Mouse (Mus musculus): ENCODE results near the gene Sema6d. TPM values are rescaled to one million over a fixed set of nuclear protein-coding genes. Genes with fewer than 3 reads are reported as not detected.

Gene Sema6d
- total and polyA plus RNA-seq, 2 experiments from 2014 or later = 22.6 to 64.8 TPM

GRCm38 (mm10) chr2:124641194-124641558 lies 551.4 kb downstream of the Sema6d start:
- peak; percentile 77 for DNase-seq (ENCODE audit: low spot score)
- no peak; the same call in 1 of the 2 replicates for ATAC-seq (ENCODE audit: low FRiP score)
- H3K4me3 ChIP-seq (ENCODE audit: low read depth, low read length) = no peak overlapping the region
- H3K9ac ChIP-seq (replicated peaks; ENCODE audit: low read length, poor library complexity, severe bottlenecking) = no peak overlapping the region
- no peaks in the 10 kb centered on the region for H3K9me3 ChIP-seq (ENCODE audit: low read length)
- no peak for TF ChIP-seq CTCF (IDR thresholded peaks at IDR 0.05)
- H3K4me1 ChIP-seq (ENCODE audit: insufficient read depth, low read length) = no peaks in the 10 kb centered on the region; the same call in 1 of the 2 replicates
- H3K27me3 ChIP-seq (ENCODE audit: insufficient read depth, low read length) = no peaks in the 10 kb centered on the region
- H3K27ac ChIP-seq (ENCODE audit: low read depth, low read length) = no peak overlapping the region
- WGBS = 30% methylated on average over 5 of the region's 5 CpGs
- H3K4me2 ChIP-seq (ENCODE audit: low read depth, low read length, poor library complexity, severe bottlenecking) = no peak overlapping the region
- H3K36me3 ChIP-seq (ENCODE audit: insufficient read depth, low read length) = no peaks in the 10 kb centered on the region

GRCm38 (mm10) chr2:124642131-124642530 lies 552.4 kb downstream of the Sema6d start:
- DNase-seq (ENCODE audit: low spot score) = no peak
- TF ChIP-seq CTCF (IDR thresholded peaks at IDR 0.05) = no peak
- no peaks in the 10 kb centered on the region; the same call in 1 of the 2 replicates for H3K4me1 ChIP-seq (ENCODE audit: insufficient read depth, low read length)
- H3K27me3 ChIP-seq (ENCODE audit: insufficient read depth, low read length) = no peaks in the 10 kb centered on the region
- no peak overlapping the region for H3K9ac ChIP-seq (replicated peaks; ENCODE audit: low read length, poor library complexity, severe bottlenecking)
- no peak overlapping the region for H3K27ac ChIP-seq (ENCODE audit: low read depth, low read length)
- H3K9me3 ChIP-seq (ENCODE audit: low read length) = no peaks in the 10 kb centered on the region
- H3K4me2 ChIP-seq (ENCODE audit: low read depth, low read length, poor library complexity, severe bottlenecking) = no peak overlapping the region
- WGBS = 64% methylated on average over 3 of the region's 3 CpGs
- no peak overlapping the region for H3K4me3 ChIP-seq (ENCODE audit: low read depth, low read length)
- ATAC-seq (ENCODE audit: low FRiP score) = no peak
- no peaks in the 10 kb centered on the region for H3K36me3 ChIP-seq (ENCODE audit: insufficient read depth, low read length)

- no peak for DNase-seq (ENCODE audit: low spot score)
- WGBS = 93% methylated on average over 2 of the region's 2 CpGs
- no peak overlapping the region for H3K27ac ChIP-seq (ENCODE audit: low read depth, low read length)
- no peak overlapping the region for H3K4me2 ChIP-seq (ENCODE audit: low read depth, low read length, poor library complexity, severe bottlenecking)
- H3K9me3 ChIP-seq (ENCODE audit: low read length) = no peaks in the 10 kb centered on the region
- H3K4me3 ChIP-seq (ENCODE audit: low read depth, low read length) = no peak overlapping the region
- ATAC-seq (ENCODE audit: low FRiP score) = no peak
- H3K27me3 ChIP-seq (ENCODE audit: insufficient read depth, low read length) = no peaks in the 10 kb centered on the region
- no peaks in the 10 kb centered on the region for H3K36me3 ChIP-seq (ENCODE audit: insufficient read depth, low read length)
- H3K4me1 ChIP-seq (ENCODE audit: insufficient read depth, low read length) = 0 out of 2 replicates have a peak, but pooled peaks cover 2% of the 10 kb centered on the region
- no peak for TF ChIP-seq CTCF (IDR thresholded peaks at IDR 0.05)
- no peak overlapping the region for H3K9ac ChIP-seq (replicated peaks; ENCODE audit: low read length, poor library complexity, severe bottlenecking)
Measured at GRCm38 (mm10) chr2:124650609-124651008, 560.8 kb downstream of the Sema6d start.

GRCm38 (mm10) chr2:124651146-124651545 lies 561.4 kb downstream of the Sema6d start:
- 71% methylated on average over 5 of the region's 5 CpGs for WGBS
- Histone ChIP-seq H3K4me3 (ENCODE audit: low read depth, low read length) (no peak overlapping the region), H3K27me3 (ENCODE audit: insufficient read depth, low read length) (no peaks in the 10 kb centered on the region), H3K4me1 (ENCODE audit: insufficient read depth, low read length) (0 out of 2 replicates have a peak, but pooled peaks cover 2% of the 10 kb centered on the region), H3K4me2 (ENCODE audit: low read depth, low read length, poor library complexity, severe bottlenecking) (no peak overlapping the region), H3K27ac (ENCODE audit: low read depth, low read length) (no peak overlapping the region), H3K9me3 (ENCODE audit: low read length) (no peaks in the 10 kb centered on the region), H3K9ac (replicated peaks; ENCODE audit: low read length, poor library complexity, severe bottlenecking) (no peak overlapping the region), H3K36me3 (ENCODE audit: insufficient read depth, low read length) (no peaks in the 10 kb centered on the region)
- DNase-seq (ENCODE audit: low spot score) (peak; percentile 68), ATAC-seq (ENCODE audit: low FRiP score) (no peak; the same call in 1 of the 2 replicates)
- TF ChIP-seq CTCF (IDR thresholded peaks at IDR 0.05) = no peak

DNA sequence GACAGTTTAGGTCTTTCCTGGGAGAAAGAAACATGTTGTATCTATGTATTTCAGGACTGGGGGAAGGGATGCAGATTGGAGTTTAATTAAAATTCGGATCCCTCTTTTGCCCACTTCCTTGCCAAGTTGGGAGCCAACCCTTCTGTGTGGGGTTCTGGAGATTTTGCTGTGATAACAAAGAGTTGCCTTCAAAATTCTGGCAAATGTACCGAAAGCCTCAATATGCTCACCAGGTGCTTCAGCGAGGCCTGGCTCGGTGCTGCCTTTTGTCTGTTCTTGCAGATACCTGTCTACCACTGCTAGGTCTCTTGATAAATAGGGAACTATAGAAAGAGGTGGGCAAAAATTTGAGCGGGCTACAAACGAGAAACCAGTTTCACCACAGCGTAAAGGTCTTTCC lies 563.4 kb downstream of the Sema6d start:
- ATAC-seq (ENCODE audit: low FRiP score) (no peak), DNase-seq (ENCODE audit: low spot score) (no peak)
- Histone ChIP-seq H3K27me3 (ENCODE audit: insufficient read depth, low read length) (no peaks in the 10 kb centered on the region), H3K36me3 (ENCODE audit: insufficient read depth, low read length) (no peaks in the 10 kb centered on the region), H3K9ac (replicated peaks; ENCODE audit: low read length, poor library complexity, severe bottlenecking) (no peak overlapping the region), H3K9me3 (ENCODE audit: low read length) (no peaks in the 10 kb centered on the region), H3K4me2 (ENCODE audit: low read depth, low read length, poor library complexity, severe bottlenecking) (no peak overlapping the region), H3K4me3 (ENCODE audit: low read depth, low read length) (no peak overlapping the region), H3K4me1 (ENCODE audit: insufficient read depth, low read length) (0 out of 2 replicates have a peak, but pooled peaks cover 2% of the 10 kb centered on the region), H3K27ac (ENCODE audit: low read depth, low read length) (no peak overlapping the region)
- WGBS = 87% methylated on average over 7 of the region's 7 CpGs
- TF ChIP-seq CTCF (IDR thresholded peaks at IDR 0.05) = no peak

DNA sequence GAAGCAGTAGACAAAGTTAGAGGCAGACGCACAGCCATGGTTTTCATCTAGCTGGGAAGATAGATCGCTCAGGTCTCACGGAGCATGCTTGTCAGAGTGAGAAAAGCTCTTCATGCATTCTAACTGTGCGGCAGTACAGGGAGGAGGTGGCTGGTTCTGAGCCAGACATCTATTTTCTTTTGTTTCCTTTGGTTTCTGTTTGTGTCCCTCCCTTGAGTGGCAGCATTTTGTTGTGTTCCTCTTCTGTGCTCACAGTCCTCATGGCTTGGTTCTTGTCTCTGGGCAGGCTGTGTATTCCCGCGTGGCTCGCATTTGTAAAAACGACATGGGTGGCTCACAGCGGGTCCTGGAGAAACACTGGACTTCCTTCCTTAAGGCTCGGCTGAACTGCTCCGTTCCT lies 567.6 kb downstream of the Sema6d start:
- Histone ChIP-seq H3K9ac (replicated peaks; ENCODE audit: low read length, poor library complexity, severe bottlenecking) (no peak overlapping the region), H3K27me3 (ENCODE audit: insufficient read depth, low read length) (no peaks in the 10 kb centered on the region), H3K27ac (ENCODE audit: low read depth, low read length) (no peak overlapping the region), H3K9me3 (ENCODE audit: low read length) (no peaks in the 10 kb centered on the region), H3K36me3 (ENCODE audit: insufficient read depth, low read length) (peaks cover 12% of the 10 kb centered on the region), H3K4me1 (ENCODE audit: insufficient read depth, low read length) (0 out of 2 replicates have a peak, but pooled peaks cover 2% of the 10 kb centered on the region), H3K4me2 (ENCODE audit: low read depth, low read length, poor library complexity, severe bottlenecking) (no peak overlapping the region), H3K4me3 (ENCODE audit: low read depth, low read length) (no peak overlapping the region)
- DNase-seq (ENCODE audit: low spot score) (peak; percentile 32), ATAC-seq (ENCODE audit: low FRiP score) (no peak)
- 70% methylated on average over 11 of the region's 11 CpGs for WGBS
- no peak for TF ChIP-seq CTCF (IDR thresholded peaks at IDR 0.05)

All from midbrain, postnatal 0 days (tissue).